Mouse (Mus musculus) ES-Bruce4 (cell line): ENCODE data around the gene Fus. TPM values are rescaled to one million over a fixed set of nuclear protein-coding genes. Genes with fewer than 3 reads are reported as not detected.

Source experiments
- H3K27ac ChIP-seq: 2 replicates; pipeline ENCODE4 v1.5.1; 2012; ENCODE audit warnings: low read length, inconsistent platforms; ENCODE audit not compliant: insufficient read depth
- H3K27me3 ChIP-seq: 2 replicates; pipeline ENCODE4 v1.6.1; 2012; ENCODE audit warnings: mild to moderate bottlenecking, low read length, inconsistent platforms; ENCODE audit not compliant: control insufficient read depth, poor library complexity, insufficient read depth, severe bottlenecking
- H3K36me3 ChIP-seq: 2 replicates; pipeline ENCODE4 v1.6.1; 2012; ENCODE audit warnings: inconsistent platforms, mild to moderate bottlenecking, low read length, moderate library complexity; ENCODE audit not compliant: control insufficient read depth, poor library complexity, insufficient read depth, severe bottlenecking
- H3K4me1 ChIP-seq: one replicate; pipeline ENCODE4 v1.8.1; 2011; ENCODE audit warnings: low read length; ENCODE audit not compliant: control insufficient read depth, insufficient read depth
- H3K4me3 ChIP-seq: 2 replicates; pipeline ENCODE4 v1.5.1; 2011; ENCODE audit warnings: low read depth, mild to moderate bottlenecking, low read length
- H3K9ac ChIP-seq: 2 replicates; pipeline ENCODE4 v1.6.1; 2012; ENCODE audit warnings: low read depth, mild to moderate bottlenecking, inconsistent platforms; ENCODE audit not compliant: poor library complexity, severe bottlenecking
- H3K9me3 ChIP-seq: replicated peaks from 2 replicates; pipeline ENCODE4 v1.6.1; 2012; ENCODE audit warnings: mild to moderate bottlenecking, low read length, inconsistent platforms; ENCODE audit not compliant: control insufficient read depth, poor library complexity, insufficient read depth, severe bottlenecking
- CTCF ChIP-seq: IDR thresholded peaks from one replicate; pipeline ENCODE4 v1.8.1; 2011; ENCODE audit warnings: low read depth, low read length
- EP300 ChIP-seq: IDR thresholded peaks from 2 replicates; pipeline ENCODE4 v1.6.1; 2011; ENCODE audit warnings: low read depth, low read length; ENCODE audit not compliant: insufficient read depth
- POLR2A ChIP-seq: IDR thresholded peaks from one replicate; pipeline ENCODE4 v1.8.1; 2011; ENCODE audit warnings: low read length; ENCODE audit not compliant: insufficient read depth
- polyA plus RNA-seq: library from polyadenylated mRNA; stranded (reverse); fragments of >200 nt; gene quantifications from 2 replicates; pipeline ENCODE4 v1.2.4, GENCODE M21; 2011; ENCODE audit warnings: low read depth; ENCODE audit not compliant: missing spikeins, insufficient read depth, insufficient read length

Fus gene
- polyA plus RNA-seq, 1 experiment: 1,655 TPM

- TF ChIP-seq POLR2A: no peak
- TF ChIP-seq EP300: no peak
- TF ChIP-seq CTCF: no peak
- peak overlapping the region; percentile 39 for H3K4me3 ChIP-seq
Observed at GRCm38 (mm10) chr7:127952864-127953581, 14.2 kb upstream of the Fus start.

DNA sequence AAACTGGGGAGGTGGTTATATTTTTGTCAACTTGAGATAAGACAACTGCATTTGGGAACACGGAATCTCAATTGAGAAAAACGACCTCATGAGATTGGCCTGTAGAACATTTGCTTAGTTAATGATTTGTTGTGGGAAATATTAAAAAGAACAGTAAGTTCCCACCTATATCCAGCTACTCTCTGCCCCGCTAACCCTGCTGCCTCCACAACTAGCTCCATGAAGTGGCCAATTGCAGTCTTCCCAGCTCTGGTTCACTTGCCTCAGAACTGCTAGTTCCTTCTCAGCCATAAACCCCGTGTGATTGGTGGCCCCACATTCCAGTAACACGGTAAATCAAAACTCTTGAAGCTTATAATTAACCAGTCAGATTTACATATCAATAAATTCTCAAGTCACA lies 7.9 kb upstream of the Fus start:
- H3K27me3 ChIP-seq: no peaks in the 10 kb centered on the region
- no peak overlapping the region for H3K9ac ChIP-seq
- H3K4me3 ChIP-seq: no peak overlapping the region
- H3K27ac ChIP-seq: no peak overlapping the region
- no peaks in the 10 kb centered on the region for H3K4me1 ChIP-seq
- no peaks in the 10 kb centered on the region for H3K9me3 ChIP-seq
- no peak for TF ChIP-seq CTCF
- no peak for TF ChIP-seq POLR2A
- no peak for TF ChIP-seq EP300
- no peaks in the 10 kb centered on the region for H3K36me3 ChIP-seq

More at GRCm38 (mm10) chr7:127952864-127953581, 14.2 kb upstream of the Fus start:
- Histone ChIP-seq H3K4me1 (no peaks in the 10 kb centered on the region), H3K9ac (peak overlapping the region; percentile 42), H3K27ac (peak overlapping the region; percentile 78), H3K27me3 (no peaks in the 10 kb centered on the region), H3K36me3 (no peaks in the 10 kb centered on the region), H3K9me3 (no peaks in the 10 kb centered on the region)

DNA sequence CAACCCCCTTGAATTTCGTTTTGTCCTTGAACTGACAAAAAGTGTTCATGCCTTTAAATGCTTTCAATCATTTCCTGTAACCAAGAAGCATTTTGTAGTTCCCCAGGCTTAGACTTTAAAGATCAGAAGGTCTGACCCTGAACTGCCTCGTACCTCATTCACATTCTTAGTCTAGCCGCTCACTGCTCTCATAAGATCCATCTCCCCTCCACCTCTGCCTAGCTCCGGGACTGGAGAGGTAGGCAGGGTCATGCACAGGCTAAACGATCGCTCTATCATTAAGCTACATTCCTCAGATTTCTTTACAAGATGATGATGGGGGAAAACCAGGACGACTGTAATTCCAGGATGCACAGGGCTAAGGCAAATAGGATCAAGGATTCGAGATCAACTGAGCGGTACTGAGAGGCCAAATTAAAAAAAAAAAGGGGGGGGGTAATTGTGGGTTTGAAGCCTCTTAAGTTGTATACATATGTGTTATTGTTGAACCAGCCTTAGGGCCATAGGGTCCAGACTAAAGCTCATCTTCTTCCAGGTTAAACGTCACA lies 812 bp upstream of the Fus start:
- H3K9me3 ChIP-seq: no peaks in the 10 kb centered on the region
- H3K9ac ChIP-seq: peak overlapping the region; percentile 92
- peak overlapping the region; percentile 88 for H3K4me3 ChIP-seq
- TF ChIP-seq CTCF: no peak
- TF ChIP-seq POLR2A: no peak
- no peak for TF ChIP-seq EP300
- H3K27me3 ChIP-seq: no peaks in the 10 kb centered on the region
- no peaks in the 10 kb centered on the region for H3K4me1 ChIP-seq
- H3K36me3 ChIP-seq: peaks cover 21% of the 10 kb centered on the region
- peak overlapping the region; percentile 66 for H3K27ac ChIP-seq

DNA sequence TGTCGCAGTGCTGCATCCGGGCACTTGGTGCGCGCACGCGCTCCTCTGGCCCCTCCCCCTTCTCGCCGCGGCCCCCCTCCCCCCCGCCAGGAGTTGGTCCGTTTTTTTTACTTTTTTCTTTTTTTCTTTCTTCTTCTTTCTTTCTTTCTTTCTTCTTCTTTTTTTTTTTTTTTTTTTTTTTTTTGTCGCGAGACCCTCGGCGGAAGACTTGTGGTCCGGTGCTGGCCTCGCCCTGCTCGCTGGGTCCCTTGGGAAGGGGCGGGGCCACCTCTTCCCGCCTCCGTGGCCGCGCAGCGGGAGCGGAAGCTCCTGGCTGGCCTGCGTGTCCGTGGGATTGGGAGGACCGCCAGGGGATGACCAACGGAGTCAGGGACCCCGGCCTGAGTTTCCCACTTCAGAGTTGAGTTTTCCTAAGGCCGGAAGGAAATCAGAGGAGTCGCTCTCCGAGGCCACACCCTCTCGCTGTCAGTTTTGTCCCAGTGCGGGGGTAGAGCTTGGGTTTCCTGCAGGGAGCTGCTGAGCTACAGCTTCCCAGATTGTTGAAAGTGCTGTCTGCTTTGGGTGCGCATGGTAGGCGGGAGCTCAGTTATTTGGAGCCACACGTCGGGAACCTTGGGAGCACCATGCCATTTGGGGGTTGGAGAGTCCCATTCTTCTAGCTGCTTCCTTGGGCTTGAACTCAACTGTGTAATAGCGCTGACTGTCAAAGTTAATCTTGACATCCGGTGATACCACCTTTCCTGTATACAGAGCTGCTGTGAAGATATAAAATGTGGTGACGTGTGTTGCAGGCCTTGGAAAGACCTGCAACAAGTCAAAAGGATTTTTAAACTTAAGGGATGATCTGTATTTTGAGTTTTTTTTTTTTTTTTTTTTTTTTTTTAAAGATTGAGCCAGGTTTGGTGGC lies 918 bp downstream of the Fus start:
- Histone ChIP-seq H3K27me3 (no peaks in the 10 kb centered on the region), H3K36me3 (peaks cover 38% of the 10 kb centered on the region), H3K9me3 (no peaks in the 10 kb centered on the region), H3K9ac (peak overlapping the region; percentile 92), H3K27ac (no peak overlapping the region), H3K4me3 (peak overlapping the region; percentile 82), H3K4me1 (no peaks in the 10 kb centered on the region)
- TF ChIP-seq POLR2A: no peak
- no peak for TF ChIP-seq EP300
- no peak for TF ChIP-seq CTCF

- Histone ChIP-seq H3K9ac (no peak overlapping the region), H3K36me3 (peaks cover 96% of the 10 kb centered on the region), H3K9me3 (no peaks in the 10 kb centered on the region), H3K4me1 (no peaks in the 10 kb centered on the region), H3K27me3 (no peaks in the 10 kb centered on the region), H3K27ac (no peak overlapping the region), H3K4me3 (no peak overlapping the region)
- TF ChIP-seq EP300 (no peak), POLR2A (no peak), CTCF (no peak)
Observed at GRCm38 (mm10) chr7:127974413-127974930, 7.2 kb downstream of the Fus start.
